Comparison of ENCODE assay signal across 12 mouse cellular contexts in genomic region chr11:32200075-32200601, GRCm38 (mm10). TPM values are rescaled to one million over a fixed set of nuclear protein-coding genes. Genes with fewer than 3 reads are reported as not detected.
DNase-seq lines count a peak whose midpoint lies in the region; ATAC-seq lines count a peak whose summit lies in the region.
"Had no signal": no experiment of that assay in that cellular context is flagged by ENCODE, and none has a peak within 500 bp of the region (broad histone marks: within the 10 kb centered on the region; RNA-seq: fewer than 3 reads in every experiment).

Gene Il9r, minus strand, starts transcription at chr11:32200279.

- no peaks in the 10 kb centered on the region for H3K36me3 ChIP-seq in midbrain, embryonic 11.5 days (ENCODE audit: control insufficient read depth, insufficient read depth, low read length)
- no peaks in the 10 kb centered on the region for H3K36me3 ChIP-seq in midbrain, embryonic 13.5 days
- no peaks in the 10 kb centered on the region for H3K36me3 ChIP-seq in splenic B cell, adult 2 months (ENCODE audit: control insufficient read depth, insufficient read depth, low read length, poor library complexity, severe bottlenecking)
- H3K36me3 ChIP-seq: stomach, embryonic 15.5 days had no signal

- ATAC-seq in midbrain, embryonic 11.5 days (ENCODE audit: low FRiP score): no peak
- no peak for ATAC-seq in midbrain, embryonic 13.5 days
- ATAC-seq: forebrain, embryonic 16.5 days had no signal

- H3K4me3 ChIP-seq in midbrain, embryonic 11.5 days (ENCODE audit: low read depth, low read length): no peak within 1 kb of the TSS
- H3K4me3 ChIP-seq in midbrain, embryonic 13.5 days (replicated peaks): no peak within 1 kb of the TSS
- H3K4me3 ChIP-seq: stomach, embryonic 15.5 days had no signal

- no peak within 1 kb of the TSS for H3K4me2 ChIP-seq in midbrain, embryonic 11.5 days
- H3K4me2 ChIP-seq in midbrain, embryonic 13.5 days (replicated peaks): no peak within 1 kb of the TSS
- H3K4me2 ChIP-seq: stomach, embryonic 15.5 days had no signal

- peak; percentile 44 for DNase-seq in midbrain, embryonic 11.5 days (ENCODE audit: low spot score, missing footprints)
- peak; percentile 13 to 25 for DNase-seq in CD8-positive naive resting alpha-beta T cell, adult 2 months (ENCODE audit: low read depth in 2 of 2, low spot score in 2 of 2)
- DNase-seq in T-cell, adult 2 months (ENCODE audit: low spot score): peak; percentile 58
- peak; percentile 33 for DNase-seq in splenic B cell, adult 2 months (ENCODE audit: low read depth, low spot score)
- no peak for DNase-seq in layer of hippocampus, postnatal 36 days
- DNase-seq in left cerebral cortex, adult 11 months (ENCODE audit: low spot score): no peak

- no peaks in the 10 kb centered on the region for H3K4me1 ChIP-seq in midbrain, embryonic 11.5 days (ENCODE audit: control insufficient read depth, insufficient read depth, low read length)
- peaks cover 15% of the 10 kb centered on the region for H3K4me1 ChIP-seq in midbrain, embryonic 13.5 days (replicated peaks)

- H3K27ac ChIP-seq in midbrain, embryonic 11.5 days (ENCODE audit: low read depth, low read length): no peak within 1 kb of the TSS
- no peak within 1 kb of the TSS for H3K27ac ChIP-seq in midbrain, embryonic 13.5 days
- H3K27ac ChIP-seq: macrophage; stomach, embryonic 15.5 days had no signal

- 77% methylated on average over 10 of the region's 10 CpGs for WGBS in midbrain, embryonic 11.5 days
- WGBS in midbrain, embryonic 13.5 days: 76% methylated on average over 10 of the region's 10 CpGs

- no peaks in the 10 kb centered on the region for H3K27me3 ChIP-seq in midbrain, embryonic 11.5 days (ENCODE audit: control insufficient read depth, insufficient read depth, low read length)
- 0 out of 2 replicates have a peak, but pooled peaks cover 4% of the 10 kb centered on the region for H3K27me3 ChIP-seq in midbrain, embryonic 13.5 days
- no peaks in the 10 kb centered on the region for H3K27me3 ChIP-seq in splenic B cell, adult 2 months (ENCODE audit: control insufficient read depth, insufficient read depth, low read length, poor library complexity, severe bottlenecking)
- H3K27me3 ChIP-seq: stomach, embryonic 15.5 days had no signal

- H3K9me3 ChIP-seq in midbrain, embryonic 11.5 days (ENCODE audit: control insufficient read depth, low read length): no peaks in the 10 kb centered on the region
- H3K9me3 ChIP-seq in midbrain, embryonic 13.5 days: no peaks in the 10 kb centered on the region
- H3K9me3 ChIP-seq: stomach, embryonic 15.5 days had no signal

- no peak within 1 kb of the TSS for H3K9ac ChIP-seq in midbrain, embryonic 11.5 days (ENCODE audit: low read length)
- H3K9ac ChIP-seq in midbrain, embryonic 13.5 days (replicated peaks): no peak within 1 kb of the TSS
- H3K9ac ChIP-seq: stomach, embryonic 15.5 days had no signal

RNA-seq across cellular contexts. Expression of gene Il9r, which starts in this region (rescaled TPM):
- polyA plus RNA-seq in midbrain, embryonic 11.5 days (2014; fragmentation: Nextera tagmentation; extraction: Ambion mirVana): not detected in 2 replicates
- polyA plus RNA-seq in midbrain, embryonic 13.5 days (2015; fragmentation: Nextera tagmentation; extraction: Ambion mirVana): not detected in 2 replicates
- total RNA-seq in layer of hippocampus, postnatal 36 days (2021): not detected
- polyA plus RNA-seq: forebrain, embryonic 16.5 days; intestine, embryonic 14.5 days; limb, embryonic 11.5 days; macrophage had no signal

Comparison
In these comparisons a context has a peak if more than half of its experiments do, and no peak if none do; other contexts are left out.
1. Peak in DNase-seq in midbrain, embryonic 11.5 days; RNA of the gene not detected or under 1 TPM.
2. DNase-seq: peak in CD8-positive naive resting alpha-beta T cell, adult 2 months (2 of 2), T-cell, adult 2 months (single experiment) and splenic B cell, adult 2 months (single experiment); none in layer of hippocampus, postnatal 36 days (0 of 2) and left cerebral cortex, adult 11 months (single experiment).